Mouse (Mus musculus) granulocyte monocyte progenitor cell, adult 5-6 weeks (primary cell): ENCODE results near the gene Fgf11. TPM values are rescaled to one million over a fixed set of nuclear protein-coding genes. Genes with fewer than 3 reads are reported as not detected.

ENCODE experiments used
- ATAC-seq: replicated peaks from 2 replicates; pipeline ENCODE4 v1.8.0; 2016; ENCODE audit warnings: mild to moderate bottlenecking, moderate TSS enrichment, inconsistent platforms; ENCODE audit not compliant: poor library complexity, severe bottlenecking
- total RNA-seq, 2 experiments: library from RNA; stranded (forward) in 1 of 2; stranded (reverse) in 1 of 2; fragments of 200-712, 200-1000 nt in 1 of 2; fragments of >200 nt in 1 of 2; fragmentation: Nextera tagmentation in 1 of 2; gene quantifications; 2 replicates each; pipeline ENCODE4 v1.2.3; 2014 to 2017

Fgf11 gene
- total RNA-seq, 2 experiments from 2014 or later, result 2.9 TPM; not detected in 1

- ATAC-seq, result no peak
Measured at GRCm38 (mm10) chr11:69818365-69818764, 16.7 kb upstream of the Fgf11 start, which contains the start of gene Spem2. TSS of gene Spem2 (minus strand) at chr11:69818465.

- no peak for ATAC-seq
Measured at GRCm38 (mm10) chr11:69816520-69816919, 14.9 kb upstream of the Fgf11 start.

- ATAC-seq, result no peak
Measured at GRCm38 (mm10) chr11:69815155-69815554, 13.5 kb upstream of the Fgf11 start, which contains the start of gene Gm39566. TSS of gene Gm39566 (minus strand) at chr11:69815298.

- ATAC-seq, result no peak
Measured at GRCm38 (mm10) chr11:69810280-69810679, 8.6 kb upstream of the Fgf11 start.

- no peak for ATAC-seq
Measured at GRCm38 (mm10) chr11:69807641-69808040, 6.0 kb upstream of the Fgf11 start.

- ATAC-seq, result no peak
Measured at GRCm38 (mm10) chr11:69806378-69806777, 4.7 kb upstream of the Fgf11 start.

- no peak for ATAC-seq
Measured at GRCm38 (mm10) chr11:69804972-69805909, 3.6 kb upstream of the Fgf11 start, which contains the start of gene Tmem102. TSS of gene Tmem102 (minus strand) at chr11:69805624.

- ATAC-seq, result no peak
Measured at GRCm38 (mm10) chr11:69804652-69804940, 2.9 kb upstream of the Fgf11 start.

- ATAC-seq, result peak; percentile 54
Measured at GRCm38 (mm10) chr11:69803786-69804651, 2.4 kb upstream of the Fgf11 start.

GRCm38 (mm10) chr11:69803328-69803727 lies 1.7 kb upstream of the Fgf11 start:
- ATAC-seq, result peak; percentile 17

- ATAC-seq, result peak; percentile 62
Measured at GRCm38 (mm10) chr11:69802648-69803105, 1.0 kb upstream of the Fgf11 start.

GRCm38 (mm10) chr11:69800392-69801197 lies 1.1 kb downstream of the Fgf11 start:
- ATAC-seq, result no peak

GRCm38 (mm10) chr11:69800138-69800391 lies 1.6 kb downstream of the Fgf11 start:
- no peak for ATAC-seq

GRCm38 (mm10) chr11:69799394-69800137 lies 2.1 kb downstream of the Fgf11 start:
- ATAC-seq, result no peak

- ATAC-seq, result no peak
Measured at GRCm38 (mm10) chr11:69797924-69798323, 3.7 kb downstream of the Fgf11 start.

- no peak for ATAC-seq
Measured at GRCm38 (mm10) chr11:69795983-69796435, 5.6 kb downstream of the Fgf11 start.

- ATAC-seq, result peak; percentile 92
Measured at GRCm38 (mm10) chr11:69795168-69795982, 6.3 kb downstream of the Fgf11 start, which contains the start of gene Chrnb1. TSS of gene Chrnb1 (minus strand) at chr11:69795943.

GRCm38 (mm10) chr11:69793429-69793828 lies 8.2 kb downstream of the Fgf11 start:
- ATAC-seq, result no peak

GRCm38 (mm10) chr11:69791420-69791819 lies 10.2 kb downstream of the Fgf11 start:
- ATAC-seq, result no peak
